Mouse (Mus musculus) neural tube, embryonic 13.5 days (tissue): ENCODE data around the gene Lgi4. TPM values are rescaled to one million over a fixed set of nuclear protein-coding genes. Genes with fewer than 3 reads are reported as not detected.

Experiments used
- ATAC-seq: fragments of 200-750 bp; cut with Nextera tagmentation; 2 replicates; pipeline ENCODE4 v1.8.0; 2017; ENCODE audit warnings: low read depth, mild to moderate bottlenecking, moderate TSS enrichment, moderate library complexity
- H3K27ac ChIP-seq: fragments of 300-500 bp; sonication (generic); replicated peaks from 2 replicates; pipeline ENCODE4 v1.5.1; 2015; ENCODE audit warnings: moderate library complexity, mild to moderate bottlenecking, inconsistent platforms
- H3K27me3 ChIP-seq: fragments of 300-500 bp; sonication (generic); 2 replicates; pipeline ENCODE4 v1.6.1; 2015; ENCODE audit warnings: mild to moderate bottlenecking, inconsistent platforms
- H3K36me3 ChIP-seq: fragments of 300-500 bp; sonication (generic); 2 replicates; pipeline ENCODE4 v1.6.1; 2015; ENCODE audit warnings: mild to moderate bottlenecking, inconsistent platforms
- H3K4me1 ChIP-seq: fragments of 300-500 bp; sonication (generic); replicated peaks from 2 replicates; pipeline ENCODE4 v1.6.1; 2015; ENCODE audit warnings: inconsistent platforms
- H3K4me2 ChIP-seq: fragments of 300-500 bp; sonication (generic); 2 replicates; pipeline ENCODE4 v1.6.1; 2015; ENCODE audit warnings: inconsistent platforms, mild to moderate bottlenecking, moderate library complexity
- H3K4me3 ChIP-seq: fragments of 300-500 bp; sonication (generic); 2 replicates; pipeline ENCODE4 v1.5.1; 2015; ENCODE audit warnings: mild to moderate bottlenecking, inconsistent platforms
- H3K9ac ChIP-seq: fragments of 300-500 bp; sonication (generic); 2 replicates; pipeline ENCODE4 v1.6.1; 2015; ENCODE audit warnings: moderate library complexity, mild to moderate bottlenecking, inconsistent platforms
- H3K9me3 ChIP-seq: fragments of 300-500 bp; sonication (generic); 2 replicates; pipeline ENCODE4 v1.6.1; 2016; ENCODE audit warnings: inconsistent platforms
- WGBS: fragments of 180-500 bp; shearing (Covaris S2); methylation state at CpG from one replicate; pipeline ENCODE4 v1.1.7; 2015; 5-methylcytosine and 5-hydroxymethylcytosine counted together
- microRNA-seq: library from miRNA; unstranded; fragments of <30 nt; microRNA quantifications from one replicate; pipeline ENCODE4, GENCODE M21; 2016
- polyA plus RNA-seq: library from polyadenylated mRNA; unstranded; fragments of >200 nt; fragmentation: Nextera tagmentation; extraction: Ambion mirVana; gene quantifications from 2 replicates; pipeline ENCODE4 v1.2.1, GENCODE M21; 2015

Gene Lgi4
- polyA plus RNA-seq, 1 experiment from 2014 or later: 2.6 TPM

DNA sequence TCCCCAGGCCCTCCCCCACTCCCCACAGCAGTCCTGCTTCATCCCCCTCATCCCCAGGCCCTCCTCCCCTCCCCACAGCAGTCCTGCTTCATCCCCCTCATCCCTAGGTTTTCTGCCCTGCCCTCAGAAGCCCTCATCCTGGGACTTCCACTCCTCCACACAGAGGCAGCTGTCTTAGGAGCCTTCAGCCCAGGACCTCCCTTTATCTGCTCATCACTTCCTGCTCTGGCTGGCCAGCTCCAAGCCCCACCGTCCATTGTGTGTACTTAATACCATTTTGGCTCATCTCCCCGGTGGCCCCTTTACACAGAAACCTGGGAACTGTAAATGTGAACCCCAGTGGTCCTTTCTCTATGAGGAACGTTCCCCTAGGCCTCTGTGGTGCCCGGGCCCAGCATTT lies 52.9 kb downstream of the Lgi4 start:
- no peak for ATAC-seq
- Histone ChIP-seq H3K27me3 (peaks cover 7% of the 10 kb centered on the region; the same call in 1 of the 2 replicates), H3K36me3 (no peaks in the 10 kb centered on the region), H3K4me2 (no peak overlapping the region), H3K27ac (no peak overlapping the region), H3K4me3 (no peak overlapping the region), H3K9me3 (no peaks in the 10 kb centered on the region), H3K4me1 (peaks cover 8% of the 10 kb centered on the region; the same call in 1 of the 2 replicates), H3K9ac (no peak overlapping the region)
- WGBS: 59% methylated on average over 4 of the region's 4 CpGs

DNA sequence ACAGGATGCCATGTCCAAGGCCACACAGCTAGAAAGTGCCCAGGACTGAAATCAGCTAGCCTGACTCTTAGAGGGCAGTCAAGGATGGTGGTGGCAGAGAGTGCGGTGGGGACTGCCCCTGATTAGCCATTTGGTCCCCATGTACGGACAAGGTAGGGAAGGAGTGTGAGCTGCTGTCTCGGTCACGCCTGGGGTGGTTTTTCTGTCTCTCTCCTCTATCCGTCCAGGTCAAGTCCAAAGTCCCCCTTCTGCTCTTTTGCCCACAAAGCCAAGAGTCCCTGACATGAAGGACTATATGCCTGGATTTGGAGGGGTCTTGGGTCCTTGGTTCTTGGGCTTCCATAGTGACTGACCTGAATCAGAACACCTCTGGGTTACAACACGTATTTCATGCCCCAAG lies 54.7 kb downstream of the Lgi4 start:
- peaks cover 8% of the 10 kb centered on the region; the same call in 1 of the 2 replicates for H3K4me1 ChIP-seq
- ATAC-seq: no peak
- H3K27ac ChIP-seq: no peak overlapping the region
- WGBS: 82% methylated on average over 6 of the region's 6 CpGs
- no peak overlapping the region for H3K4me2 ChIP-seq
- H3K9me3 ChIP-seq: no peaks in the 10 kb centered on the region
- no peaks in the 10 kb centered on the region for H3K36me3 ChIP-seq
- no peak overlapping the region for H3K9ac ChIP-seq
- H3K4me3 ChIP-seq: no peak overlapping the region
- peaks cover 7% of the 10 kb centered on the region; the same call in 1 of the 2 replicates for H3K27me3 ChIP-seq

DNA sequence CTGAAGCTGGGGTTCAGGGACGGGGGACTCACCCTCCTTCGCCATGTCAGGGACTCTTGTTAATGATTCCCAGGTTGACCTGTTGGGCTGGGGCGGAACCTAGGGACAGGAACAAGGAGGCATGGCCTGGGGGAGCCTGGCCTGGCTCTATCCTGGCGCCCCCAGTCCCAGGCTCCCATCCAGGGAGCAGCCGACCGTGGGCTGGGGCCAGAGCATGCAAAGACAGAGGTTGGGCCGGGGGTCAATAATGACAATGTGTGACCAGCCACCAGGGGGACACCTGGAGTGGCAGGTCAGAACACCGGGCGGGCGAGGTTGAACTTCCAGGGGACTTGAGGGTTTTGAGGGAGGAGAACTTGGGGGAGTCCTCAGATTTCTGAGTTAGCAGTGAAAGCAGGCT lies 55.5 kb downstream of the Lgi4 start:
- Histone ChIP-seq H3K4me2 (no peak overlapping the region), H3K9ac (no peak overlapping the region), H3K4me3 (no peak overlapping the region), H3K36me3 (no peaks in the 10 kb centered on the region), H3K27ac (no peak overlapping the region), H3K9me3 (no peaks in the 10 kb centered on the region), H3K27me3 (peaks cover 7% of the 10 kb centered on the region; the same call in 1 of the 2 replicates), H3K4me1 (0 out of 2 replicates have a peak, but pooled peaks cover 8% of the 10 kb centered on the region)
- no peak for ATAC-seq
- 58% methylated on average over 10 of the region's 10 CpGs for WGBS

DNA sequence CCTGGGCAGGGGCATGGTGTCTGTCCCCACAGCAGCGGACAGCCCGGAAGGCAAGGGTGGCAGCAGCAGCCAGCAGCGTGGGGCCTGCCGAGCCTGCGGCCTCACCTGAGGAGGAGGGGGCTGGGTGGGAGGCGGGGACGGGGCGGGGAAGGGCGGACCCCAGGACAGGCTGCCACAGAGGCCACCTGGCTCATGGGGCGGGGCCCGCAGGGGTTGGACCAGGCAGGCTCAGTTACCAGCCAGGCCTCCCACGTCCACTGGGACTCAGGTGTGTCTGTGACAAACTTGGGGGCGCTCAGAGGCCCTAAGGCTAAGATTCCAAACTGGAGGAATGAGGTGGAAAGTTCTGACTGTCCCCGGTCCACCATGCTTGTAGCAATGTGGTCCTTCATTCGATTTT lies 56.0 kb downstream of the Lgi4 start, which contains the start of gene Hpn:
Gene Hpn (minus strand): TSS at position 109 of the 400 bp plus-strand sequence.
- H3K4me3 ChIP-seq: no peak within 1 kb of the TSS
- no peak within 1 kb of the TSS for H3K27ac ChIP-seq
- no peak within 1 kb of the TSS for H3K9ac ChIP-seq
- H3K4me2 ChIP-seq: no peak within 1 kb of the TSS
- no peak for ATAC-seq
- H3K4me1 ChIP-seq: 0 out of 2 replicates have a peak, but pooled peaks cover 8% of the 10 kb centered on the region
- WGBS: 19% methylated on average over 15 of the region's 15 CpGs
- H3K9me3 ChIP-seq: no peaks in the 10 kb centered on the region
- peaks cover 7% of the 10 kb centered on the region; the same call in 1 of the 2 replicates for H3K27me3 ChIP-seq
- H3K36me3 ChIP-seq: no peaks in the 10 kb centered on the region

DNA sequence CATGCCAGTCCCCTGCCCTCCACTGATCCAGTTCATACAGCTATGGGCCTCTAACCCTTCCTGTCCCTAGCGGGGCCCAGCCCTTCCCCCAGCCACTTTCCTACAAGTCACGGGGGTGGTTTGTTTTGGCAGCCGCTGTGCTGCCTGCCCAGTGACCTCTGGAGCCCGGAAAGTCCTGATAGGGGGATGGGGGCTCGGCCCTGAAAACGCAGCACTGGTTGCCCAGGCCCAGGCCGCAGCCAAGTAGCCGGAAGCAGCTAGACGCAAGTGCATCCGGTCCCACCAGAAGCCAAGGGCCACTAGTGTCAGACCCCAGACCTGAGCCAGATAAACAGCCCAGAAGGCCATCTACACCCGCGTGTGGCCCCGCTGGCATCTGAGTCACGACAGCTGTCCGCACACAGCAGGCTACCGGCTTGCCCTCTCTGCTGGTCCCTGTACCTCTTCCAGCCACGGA lies 56.5 kb downstream of the Lgi4 start:
- H3K4me2 ChIP-seq: no peak overlapping the region
- H3K36me3 ChIP-seq: no peaks in the 10 kb centered on the region
- H3K9me3 ChIP-seq: no peaks in the 10 kb centered on the region
- H3K4me1 ChIP-seq: 0 out of 2 replicates have a peak, but pooled peaks cover 8% of the 10 kb centered on the region
- no peak for ATAC-seq
- no peak overlapping the region for H3K4me3 ChIP-seq
- WGBS: 31% methylated on average over 17 of the region's 17 CpGs
- no peak overlapping the region for H3K27ac ChIP-seq
- peaks cover 7% of the 10 kb centered on the region; the same call in 1 of the 2 replicates for H3K27me3 ChIP-seq
- no peak overlapping the region for H3K9ac ChIP-seq

DNA sequence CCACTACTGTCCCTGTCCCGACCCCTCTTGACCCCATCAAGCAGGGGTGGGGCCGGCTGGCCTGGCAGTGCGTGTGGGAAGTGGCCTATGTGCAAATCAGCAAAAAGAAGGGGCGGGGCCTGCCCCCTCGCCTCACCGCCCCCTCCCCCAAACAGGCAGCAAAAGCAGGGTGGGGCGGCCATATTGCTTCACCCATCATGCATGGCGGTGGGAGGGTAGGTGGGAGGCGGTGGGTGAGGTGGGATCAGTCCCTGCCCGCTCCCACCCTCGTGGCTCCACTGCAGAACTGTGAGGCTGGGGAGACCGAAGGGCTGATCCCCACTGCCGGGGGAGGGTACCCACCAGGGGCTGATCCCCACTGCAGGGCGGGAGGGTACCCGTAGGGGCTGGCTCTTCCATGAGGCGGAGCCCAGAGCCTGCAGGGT lies 57.6 kb downstream of the Lgi4 start:
- H3K27me3 ChIP-seq: peaks cover 7% of the 10 kb centered on the region; the same call in 1 of the 2 replicates
- no peaks in the 10 kb centered on the region for H3K9me3 ChIP-seq
- no peak overlapping the region for H3K27ac ChIP-seq
- no peak overlapping the region for H3K9ac ChIP-seq
- H3K4me1 ChIP-seq: 0 out of 2 replicates have a peak, but pooled peaks cover 8% of the 10 kb centered on the region
- no peak for ATAC-seq
- no peak overlapping the region for H3K4me2 ChIP-seq
- H3K4me3 ChIP-seq: no peak overlapping the region
- H3K36me3 ChIP-seq: no peaks in the 10 kb centered on the region
- 39% methylated on average over 16 of the region's 16 CpGs for WGBS

DNA sequence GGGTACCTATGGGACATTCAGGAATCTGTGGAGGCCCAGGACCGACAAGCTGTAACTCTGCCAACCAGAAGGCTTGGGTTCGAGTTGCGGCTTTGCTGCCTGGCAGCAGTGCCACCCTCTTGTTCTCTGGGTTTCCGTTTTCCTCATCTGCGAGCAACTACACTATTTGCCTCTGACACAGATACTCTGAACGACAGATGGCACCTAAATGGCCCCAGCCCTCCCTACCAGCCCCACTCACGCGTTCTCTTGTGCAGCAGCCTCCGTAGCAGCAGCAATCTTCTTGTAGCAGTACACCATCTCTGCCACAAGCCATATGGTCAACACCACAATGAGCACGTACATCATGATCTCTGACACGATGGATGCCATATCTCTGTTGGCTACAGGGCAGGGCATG lies 58.3 kb downstream of the Lgi4 start:
- H3K4me3 ChIP-seq: no peak overlapping the region
- no peaks in the 10 kb centered on the region for H3K36me3 ChIP-seq
- H3K4me2 ChIP-seq: no peak overlapping the region
- no peak overlapping the region for H3K27ac ChIP-seq
- WGBS: 78% methylated on average over 11 of the region's 11 CpGs
- H3K27me3 ChIP-seq: peaks cover 7% of the 10 kb centered on the region; the same call in 1 of the 2 replicates
- no peak overlapping the region for H3K9ac ChIP-seq
- H3K9me3 ChIP-seq: no peaks in the 10 kb centered on the region
- ATAC-seq: no peak
- H3K4me1 ChIP-seq: 0 out of 2 replicates have a peak, but pooled peaks cover 8% of the 10 kb centered on the region

DNA sequence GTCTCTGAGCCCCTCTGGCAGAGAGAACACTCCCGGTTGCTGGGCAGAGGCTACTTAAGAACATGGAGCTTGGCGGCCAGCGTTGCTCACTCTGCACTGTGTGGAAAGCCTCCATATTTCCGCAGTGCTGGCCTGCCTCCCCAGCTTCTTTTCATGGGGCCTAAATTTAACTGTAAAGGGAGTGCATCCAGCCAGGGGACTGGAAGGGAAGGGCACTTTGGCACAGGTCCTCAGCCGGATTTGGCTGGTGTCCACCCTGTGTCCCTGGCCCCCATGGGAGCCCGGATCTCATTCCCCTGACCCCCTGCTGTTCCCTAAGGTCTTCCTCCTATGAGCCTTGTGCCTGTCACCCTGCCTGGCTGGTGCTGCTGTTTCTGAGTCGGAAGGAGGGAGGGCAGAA lies 59.3 kb downstream of the Lgi4 start:
- peaks cover 7% of the 10 kb centered on the region; the same call in 1 of the 2 replicates for H3K27me3 ChIP-seq
- WGBS: 77% methylated on average over 7 of the region's 7 CpGs
- ATAC-seq: no peak
- 0 out of 2 replicates have a peak, but pooled peaks cover 8% of the 10 kb centered on the region for H3K4me1 ChIP-seq
- no peak overlapping the region for H3K4me2 ChIP-seq
- no peaks in the 10 kb centered on the region for H3K9me3 ChIP-seq
- no peaks in the 10 kb centered on the region for H3K36me3 ChIP-seq
- H3K9ac ChIP-seq: no peak overlapping the region
- H3K27ac ChIP-seq: no peak overlapping the region
- no peak overlapping the region for H3K4me3 ChIP-seq

DNA sequence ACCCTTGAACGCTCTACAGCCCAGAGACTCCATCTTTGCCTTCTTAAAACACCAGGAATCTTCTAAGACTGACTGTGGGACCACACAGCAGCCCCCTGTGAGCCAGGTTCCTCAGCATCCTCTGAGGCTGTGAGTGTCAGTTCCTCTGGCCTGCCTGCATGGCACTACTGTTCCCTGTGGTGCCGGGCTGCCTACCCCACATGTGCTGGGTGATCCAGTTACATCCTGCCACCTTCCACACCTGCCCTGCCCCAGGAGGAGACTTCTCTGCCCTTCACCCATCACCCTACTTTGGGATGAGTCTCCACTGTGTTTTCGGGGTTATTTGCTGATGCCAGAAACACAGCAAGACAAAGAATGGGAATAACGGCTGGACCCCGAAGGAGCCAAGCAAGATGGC lies 60.4 kb downstream of the Lgi4 start:
- Histone ChIP-seq H3K4me3 (no peak overlapping the region), H3K4me1 (0 out of 2 replicates have a peak, but pooled peaks cover 8% of the 10 kb centered on the region), H3K9me3 (no peaks in the 10 kb centered on the region), H3K4me2 (no peak overlapping the region), H3K9ac (no peak overlapping the region), H3K36me3 (no peaks in the 10 kb centered on the region), H3K27me3 (peaks cover 11% of the 10 kb centered on the region), H3K27ac (no peak overlapping the region)
- no peak for ATAC-seq
- WGBS: 86% methylated on average over 5 of the region's 5 CpGs

Small RNAs within 50 kb of the gene (microRNA-seq; reads per million reads assigned to microRNA genes)
- not detected for gene Mir7050

Other genes starting within 250 kb of the Lgi4 start
- 0.32 TPM in 1 of 2 replicates, not detected in the other for gene Ffar2, start 235.6 kb upstream of the Lgi4 start, polyA plus RNA-seq
- not detected in 2 replicates for gene Ffar3, start 203.2 kb upstream of the Lgi4 start, polyA plus RNA-seq
- not detected in 2 replicates for gene Ffar1, start 197.8 kb upstream of the Lgi4 start, polyA plus RNA-seq
- 0.43 TPM in 1 of 2 replicates, not detected in the other for gene Cd22, start 179.0 kb upstream of the Lgi4 start, polyA plus RNA-seq
- gene Mag, start 144.5 kb upstream of the Lgi4 start, polyA plus RNA-seq: 2.6 and 3.1 TPM in 2 replicates
- not detected in 2 replicates for gene Hamp2, start 134.7 kb upstream of the Lgi4 start, polyA plus RNA-seq
- gene Hamp, start 115.3 kb upstream of the Lgi4 start, polyA plus RNA-seq: not detected in 2 replicates
- 34.4 TPM in 2 replicates for gene Usf2, start 102.5 kb upstream of the Lgi4 start, polyA plus RNA-seq
- 17.0 and 17.6 TPM in 2 replicates for gene Lsr, start 85.9 kb upstream of the Lgi4 start, polyA plus RNA-seq
- gene Fam187b, start 85.6 kb upstream of the Lgi4 start, polyA plus RNA-seq: 0.25 and 0.53 TPM in 2 replicates
- 15.9 and 19.6 TPM in 2 replicates for gene Fxyd5, start 16.9 kb upstream of the Lgi4 start, polyA plus RNA-seq
- 181 and 239 TPM in 2 replicates for gene Fxyd7, start 7.9 kb upstream of the Lgi4 start, polyA plus RNA-seq
- 28.2 and 33.9 TPM in 2 replicates for gene Fxyd1, start 2.1 kb upstream of the Lgi4 start, polyA plus RNA-seq
- 2.2 and 2.5 TPM in 2 replicates for gene Fxyd3, start 17.4 kb downstream of the Lgi4 start, polyA plus RNA-seq
- gene Hpn, start 55.9 kb downstream of the Lgi4 start, polyA plus RNA-seq: 0.25 and 0.62 TPM in 2 replicates
- 5.1 and 6.8 TPM in 2 replicates for gene Scn1b, start 67.7 kb downstream of the Lgi4 start, polyA plus RNA-seq
- gene Gramd1a, start 96.6 kb downstream of the Lgi4 start, polyA plus RNA-seq: 206 and 212 TPM in 2 replicates
- not detected in 2 replicates for gene Scgb2b2, start 231.2 kb downstream of the Lgi4 start, polyA plus RNA-seq
- gene Scgb1b2, start 232.5 kb downstream of the Lgi4 start, polyA plus RNA-seq: not detected in 2 replicates